Mouse (Mus musculus): ENCODE measurements around the gene Dnah8. TPM values are rescaled to one million over a fixed set of nuclear protein-coding genes. Genes with fewer than 3 reads are reported as not detected.

The Dnah8 gene
- polyA plus RNA-seq, 1 experiment: 0.50 TPM

- Histone ChIP-seq H3K27ac (ENCODE audit: insufficient read depth, low read length) (no peak overlapping the region), H3K4me1 (ENCODE audit: control insufficient read depth, insufficient read depth, low read length) (no peaks in the 10 kb centered on the region), H3K4me3 (ENCODE audit: insufficient read depth, low read length) (no peak overlapping the region)
- no peak for TF ChIP-seq POLR2A (IDR thresholded peaks at IDR 0.05; ENCODE audit: extremely low read depth, insufficient read depth, low read length)
- TF ChIP-seq CTCF (IDR thresholded peaks at IDR 0.05; ENCODE audit: extremely low read depth, insufficient read depth, low read length): no peak
Measured at GRCm38 (mm10) chr17:30678523-30678922, 54.4 kb downstream of the Dnah8 start.

- H3K4me1 ChIP-seq (ENCODE audit: control insufficient read depth, insufficient read depth, low read length): no peaks in the 10 kb centered on the region
- H3K27ac ChIP-seq (ENCODE audit: insufficient read depth, low read length): no peak overlapping the region
- no peak for TF ChIP-seq POLR2A (IDR thresholded peaks at IDR 0.05; ENCODE audit: extremely low read depth, insufficient read depth, low read length)
- TF ChIP-seq CTCF (IDR thresholded peaks at IDR 0.05; ENCODE audit: extremely low read depth, insufficient read depth, low read length): no peak
- H3K4me3 ChIP-seq (ENCODE audit: insufficient read depth, low read length): no peak overlapping the region
Measured at GRCm38 (mm10) chr17:30679612-30680011, 55.5 kb downstream of the Dnah8 start.

DNA sequence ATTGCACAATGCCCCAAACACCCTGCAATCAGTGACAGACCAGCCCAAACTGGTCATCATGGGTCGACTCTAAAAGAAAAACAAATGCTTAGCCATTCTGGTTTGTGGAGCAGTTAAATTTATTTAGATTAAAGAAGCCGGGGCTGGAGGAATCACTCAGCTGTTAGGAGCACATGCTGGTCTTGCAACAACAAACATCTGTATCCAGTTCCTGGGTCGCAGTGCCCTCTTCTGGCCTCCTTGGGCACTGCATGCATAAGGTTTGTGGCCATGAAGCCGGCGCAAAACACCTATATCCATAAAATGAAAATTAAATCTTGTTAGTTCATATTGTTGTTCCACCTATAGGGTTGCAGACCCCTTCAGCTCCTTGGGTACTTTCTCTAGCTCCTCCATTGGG is 57.5 kb downstream of the Dnah8 start:
- H3K4me3 ChIP-seq (ENCODE audit: insufficient read depth, low read length): no peak overlapping the region
- TF ChIP-seq CTCF (IDR thresholded peaks at IDR 0.05; ENCODE audit: extremely low read depth, insufficient read depth, low read length): peak; percentile 47
- TF ChIP-seq POLR2A (IDR thresholded peaks at IDR 0.05; ENCODE audit: extremely low read depth, insufficient read depth, low read length): no peak
- no peaks in the 10 kb centered on the region for H3K4me1 ChIP-seq (ENCODE audit: control insufficient read depth, insufficient read depth, low read length)
- H3K27ac ChIP-seq (ENCODE audit: insufficient read depth, low read length): no peak overlapping the region

- TF ChIP-seq POLR2A (IDR thresholded peaks at IDR 0.05; ENCODE audit: extremely low read depth, insufficient read depth, low read length) (no peak), CTCF (IDR thresholded peaks at IDR 0.05; ENCODE audit: extremely low read depth, insufficient read depth, low read length) (no peak)
- no peak overlapping the region for H3K4me3 ChIP-seq (ENCODE audit: insufficient read depth, low read length)
- H3K27ac ChIP-seq (ENCODE audit: insufficient read depth, low read length): no peak overlapping the region
- no peaks in the 10 kb centered on the region for H3K4me1 ChIP-seq (ENCODE audit: control insufficient read depth, insufficient read depth, low read length)
Measured at GRCm38 (mm10) chr17:30690181-30690580, 66.0 kb downstream of the Dnah8 start.

- H3K4me3 ChIP-seq (ENCODE audit: insufficient read depth, low read length): no peak overlapping the region
- no peak for TF ChIP-seq CTCF (IDR thresholded peaks at IDR 0.05; ENCODE audit: extremely low read depth, insufficient read depth, low read length)
- no peak for TF ChIP-seq POLR2A (IDR thresholded peaks at IDR 0.05; ENCODE audit: extremely low read depth, insufficient read depth, low read length)
- H3K4me1 ChIP-seq (ENCODE audit: control insufficient read depth, insufficient read depth, low read length): no peaks in the 10 kb centered on the region
- no peak overlapping the region for H3K27ac ChIP-seq (ENCODE audit: insufficient read depth, low read length)
Measured at GRCm38 (mm10) chr17:30691481-30691880, 67.3 kb downstream of the Dnah8 start.

DNA sequence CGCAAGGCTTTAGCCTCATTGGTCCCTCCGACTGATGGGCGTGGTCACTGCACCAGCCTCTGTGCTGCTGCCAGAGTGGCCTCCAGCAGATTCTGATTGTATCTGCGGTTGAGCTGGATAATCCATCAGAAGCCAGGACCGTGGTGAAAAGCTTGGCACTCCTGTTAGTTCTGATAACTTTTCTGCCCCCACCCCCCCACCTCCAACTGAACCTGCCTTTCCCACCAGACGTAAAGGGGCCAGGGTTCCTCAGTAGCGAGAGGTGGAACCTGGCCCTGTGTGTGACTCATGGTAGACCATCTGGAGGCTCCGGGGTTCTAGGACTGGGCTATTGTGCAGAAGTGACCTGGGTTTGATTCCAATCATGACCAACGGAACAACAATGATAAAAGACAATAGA is 70.1 kb downstream of the Dnah8 start:
- Histone ChIP-seq H3K4me1 (ENCODE audit: control insufficient read depth, insufficient read depth, low read length) (no peaks in the 10 kb centered on the region), H3K27ac (ENCODE audit: insufficient read depth, low read length) (no peak overlapping the region), H3K4me3 (ENCODE audit: insufficient read depth, low read length) (no peak overlapping the region)
- TF ChIP-seq POLR2A (IDR thresholded peaks at IDR 0.05; ENCODE audit: extremely low read depth, insufficient read depth, low read length) (no peak), CTCF (IDR thresholded peaks at IDR 0.05; ENCODE audit: extremely low read depth, insufficient read depth, low read length) (no peak)

DNA sequence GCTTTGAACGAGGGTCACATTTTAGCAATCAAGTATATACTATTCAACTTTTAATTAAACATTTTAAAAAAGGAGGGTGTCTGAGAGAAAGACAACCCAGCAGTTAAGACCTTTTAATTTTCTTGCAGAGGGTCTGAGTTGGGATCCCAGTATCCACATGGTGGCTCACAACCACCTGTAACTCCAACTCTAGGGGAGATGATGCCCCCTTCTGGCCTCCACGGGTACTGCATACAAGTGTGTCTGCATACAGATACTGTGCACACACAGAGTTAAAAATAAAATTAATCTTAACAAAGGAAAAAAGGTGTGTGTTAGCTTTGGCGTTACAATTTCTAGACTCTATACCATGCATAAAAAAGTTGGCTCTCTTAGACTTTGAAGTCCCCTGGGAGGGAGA is 90.6 kb downstream of the Dnah8 start:
- no peak overlapping the region for H3K27ac ChIP-seq (ENCODE audit: insufficient read depth, low read length)
- TF ChIP-seq POLR2A (IDR thresholded peaks at IDR 0.05; ENCODE audit: extremely low read depth, insufficient read depth, low read length) (no peak), CTCF (IDR thresholded peaks at IDR 0.05; ENCODE audit: extremely low read depth, insufficient read depth, low read length) (0 out of 2 replicates have a peak, but pooled peaks have one; percentile 4)
- no peaks in the 10 kb centered on the region for H3K4me1 ChIP-seq (ENCODE audit: control insufficient read depth, insufficient read depth, low read length)
- H3K4me3 ChIP-seq (ENCODE audit: insufficient read depth, low read length): no peak overlapping the region

GRCm38 (mm10) chr17:30718197-30718596 is 94.0 kb downstream of the Dnah8 start:
- no peak overlapping the region for H3K4me3 ChIP-seq (ENCODE audit: insufficient read depth, low read length)
- TF ChIP-seq CTCF (IDR thresholded peaks at IDR 0.05; ENCODE audit: extremely low read depth, insufficient read depth, low read length) (no peak), POLR2A (IDR thresholded peaks at IDR 0.05; ENCODE audit: extremely low read depth, insufficient read depth, low read length) (no peak)
- H3K4me1 ChIP-seq (ENCODE audit: control insufficient read depth, insufficient read depth, low read length): no peaks in the 10 kb centered on the region
- no peak overlapping the region for H3K27ac ChIP-seq (ENCODE audit: insufficient read depth, low read length)

DNA sequence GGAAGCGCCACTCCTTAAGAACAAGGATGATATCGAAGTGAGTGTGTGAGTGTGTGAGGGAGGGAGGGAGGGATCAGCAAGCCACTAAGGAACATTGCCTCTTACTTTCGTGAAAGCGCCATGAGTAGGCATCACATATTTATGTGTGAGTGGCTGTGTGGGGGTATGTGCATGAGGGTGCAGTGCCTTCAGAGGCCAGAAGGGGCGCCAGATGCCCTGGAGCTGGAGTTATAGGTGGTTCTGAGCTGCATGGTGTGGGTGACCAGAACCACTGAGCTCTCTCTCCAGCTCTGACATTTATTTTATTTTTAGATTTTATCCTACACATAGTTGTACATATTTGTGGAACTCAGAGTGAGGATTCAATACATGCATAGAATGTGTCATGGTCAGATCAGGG is 94.9 kb downstream of the Dnah8 start:
- TF ChIP-seq CTCF (IDR thresholded peaks at IDR 0.05; ENCODE audit: extremely low read depth, insufficient read depth, low read length): no peak

DNA sequence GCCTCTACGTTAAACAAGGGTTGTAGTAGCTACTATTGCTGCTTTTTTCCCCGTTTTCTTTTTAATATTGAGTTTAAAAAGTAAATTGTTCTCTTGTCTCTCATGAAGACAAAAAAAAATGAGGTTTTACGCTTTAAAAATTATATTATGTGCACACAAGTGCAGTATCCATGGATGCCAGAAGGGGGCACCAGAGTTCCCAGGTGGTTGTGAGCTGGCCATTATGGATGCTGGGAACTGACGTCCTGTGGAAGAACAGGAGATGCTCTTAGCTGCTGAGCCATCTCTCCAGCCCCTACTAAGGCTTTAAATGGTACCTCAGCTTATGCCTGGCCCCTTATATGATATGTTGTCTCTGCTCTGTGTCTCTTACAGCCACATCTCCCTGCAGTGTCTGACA is 103.6 kb downstream of the Dnah8 start:
- Histone ChIP-seq H3K4me1 (ENCODE audit: control insufficient read depth, insufficient read depth, low read length) (no peaks in the 10 kb centered on the region), H3K4me3 (ENCODE audit: insufficient read depth, low read length) (no peak overlapping the region), H3K27ac (ENCODE audit: insufficient read depth, low read length) (no peak overlapping the region)
- TF ChIP-seq CTCF (IDR thresholded peaks at IDR 0.05; ENCODE audit: extremely low read depth, insufficient read depth, low read length): 0 out of 2 replicates have a peak, but pooled peaks have one; percentile 1
- TF ChIP-seq POLR2A (IDR thresholded peaks at IDR 0.05; ENCODE audit: extremely low read depth, insufficient read depth, low read length): no peak

More for the DNA sequence above, 94.9 kb downstream of the Dnah8 start:
- Histone ChIP-seq H3K27ac (ENCODE audit: insufficient read depth, low read length) (no peak overlapping the region), H3K4me1 (ENCODE audit: control insufficient read depth, insufficient read depth, low read length) (no peaks in the 10 kb centered on the region), H3K4me3 (ENCODE audit: insufficient read depth, low read length) (no peak overlapping the region)

GRCm38 (mm10) chr17:30732736-30733135 is 108.6 kb downstream of the Dnah8 start:
- TF ChIP-seq CTCF (IDR thresholded peaks at IDR 0.05; ENCODE audit: extremely low read depth, insufficient read depth, low read length): no peak
- TF ChIP-seq POLR2A (IDR thresholded peaks at IDR 0.05; ENCODE audit: extremely low read depth, insufficient read depth, low read length): no peak
- Histone ChIP-seq H3K4me1 (ENCODE audit: control insufficient read depth, insufficient read depth, low read length) (no peaks in the 10 kb centered on the region), H3K4me3 (ENCODE audit: insufficient read depth, low read length) (no peak overlapping the region), H3K27ac (ENCODE audit: insufficient read depth, low read length) (no peak overlapping the region)
